Mouse (Mus musculus) lung, embryonic 14.5 days (tissue): Measurements from ENCODE around the gene Slc35e3. TPM values are rescaled to one million over a fixed set of nuclear protein-coding genes. Genes with fewer than 3 reads are reported as not detected.

Experiments used
- ATAC-seq: fragments of 200-750 bp; cut with Nextera tagmentation; 2 replicates; pipeline ENCODE4 v1.8.0; 2017; ENCODE audit warnings: mild to moderate bottlenecking, moderate TSS enrichment, moderate library complexity; ENCODE audit not compliant: insufficient read depth
- DNase-seq: peaks from one replicate; pipeline ENCODE4 v3.0.0-alpha.2; 2015
- H3K27ac ChIP-seq: fragments of 300-500 bp; sonication (generic); 2 replicates; pipeline ENCODE4 v1.5.1; 2014; ENCODE audit warnings: low read depth, mild to moderate bottlenecking, moderate library complexity
- H3K27me3 ChIP-seq: fragments of 300-500 bp; sonication (generic); 2 replicates; pipeline ENCODE4 v1.6.1; 2014; ENCODE audit warnings: low read length, control low read depth; ENCODE audit not compliant: insufficient read depth
- H3K36me3 ChIP-seq: fragments of 300-500 bp; sonication (generic); 2 replicates; pipeline ENCODE4 v1.6.1; 2014; ENCODE audit warnings: control low read depth; ENCODE audit not compliant: insufficient read depth
- H3K4me1 ChIP-seq: fragments of 300-500 bp; sonication (generic); 2 replicates; pipeline ENCODE4 v1.6.1; 2014; ENCODE audit warnings: antibody characterized with exemption, control low read depth; ENCODE audit not compliant: insufficient read depth
- H3K4me2 ChIP-seq: fragments of 300-500 bp; sonication (generic); 2 replicates; pipeline ENCODE4 v1.6.1; 2014; ENCODE audit warnings: mild to moderate bottlenecking
- H3K4me3 ChIP-seq: fragments of 300-500 bp; sonication (generic); 2 replicates; pipeline ENCODE4 v1.5.1; 2014; ENCODE audit warnings: low read depth, low read length
- H3K9ac ChIP-seq: fragments of 300-500 bp; sonication (generic); 2 replicates; pipeline ENCODE4 v1.6.1; 2014
- H3K9me3 ChIP-seq: fragments of 300-500 bp; sonication (generic); 2 replicates; pipeline ENCODE4 v1.6.1; 2016; ENCODE audit warnings: low read depth, low read length, control low read depth
- CTCF ChIP-seq: IDR thresholded peaks from 2 replicates; pipeline ENCODE4 v1.5.1; 2016; ENCODE audit warnings: antibody characterized with exemption, low read depth
- WGBS: fragments of 180-500 bp; shearing (Covaris S2); extraction: QIAGEN DNeasy Blood & Tissue Kit; methylation state at CpG from one replicate; pipeline ENCODE4 v1.1.7; 2014; 5-methylcytosine and 5-hydroxymethylcytosine counted together
- polyA plus RNA-seq: library from polyadenylated mRNA; unstranded; fragments of >200 nt; fragmentation: Nextera tagmentation; extraction: Ambion mirVana; gene quantifications from 2 replicates; pipeline ENCODE4 v1.2.1, GENCODE M21; 2014

Gene Slc35e3
- polyA plus RNA-seq, 1 experiment from 2014 or later = 16.7 TPM

DNA sequence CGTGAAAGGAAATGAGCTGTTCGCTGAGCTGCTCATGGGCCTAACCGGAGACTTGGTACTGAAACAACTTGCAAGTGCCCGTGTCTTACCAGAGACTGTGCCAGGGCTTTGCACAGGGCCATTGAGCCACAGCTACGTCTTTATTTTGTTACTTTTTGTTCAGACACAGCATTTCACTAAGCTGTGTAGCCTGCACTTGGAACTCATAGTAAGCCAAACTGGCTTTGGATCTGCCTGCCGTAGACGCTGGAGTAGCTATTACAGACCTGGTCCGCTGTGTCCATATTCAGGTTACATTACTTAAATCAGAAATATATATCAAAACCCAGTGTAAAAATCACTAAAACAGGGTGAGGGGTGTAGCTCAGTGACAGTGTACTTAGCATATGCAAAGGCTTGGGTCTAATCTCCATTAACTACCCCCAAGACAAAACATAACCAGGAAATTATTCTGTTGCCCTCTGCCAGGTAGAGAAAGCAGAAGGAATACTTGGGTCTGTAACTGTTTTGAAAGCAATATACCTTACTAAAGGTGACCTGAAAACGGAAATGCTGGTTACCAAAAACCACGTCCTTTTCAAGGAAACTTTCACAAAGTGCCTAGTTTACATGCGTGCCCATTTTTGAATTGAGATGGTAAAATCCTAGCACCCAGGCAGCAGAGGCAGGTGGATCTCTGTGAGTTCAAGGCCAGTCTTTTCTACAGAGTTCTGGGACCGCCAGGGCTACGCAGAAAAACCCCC, 60.1 kb downstream of the Slc35e3 start:
- H3K27ac ChIP-seq = no peak overlapping the region
- peaks cover 36% of the 10 kb centered on the region for H3K36me3 ChIP-seq
- no peak overlapping the region for H3K4me2 ChIP-seq
- no peaks in the 10 kb centered on the region for H3K9me3 ChIP-seq
- 90% methylated on average over 13 of the region's 13 CpGs for WGBS
- ATAC-seq (no peak), DNase-seq (no peak)
- H3K27me3 ChIP-seq = no peaks in the 10 kb centered on the region
- H3K9ac ChIP-seq = no peak overlapping the region
- H3K4me3 ChIP-seq = no peak overlapping the region
- TF ChIP-seq CTCF = no peak
- H3K4me1 ChIP-seq = no peaks in the 10 kb centered on the region

DNA sequence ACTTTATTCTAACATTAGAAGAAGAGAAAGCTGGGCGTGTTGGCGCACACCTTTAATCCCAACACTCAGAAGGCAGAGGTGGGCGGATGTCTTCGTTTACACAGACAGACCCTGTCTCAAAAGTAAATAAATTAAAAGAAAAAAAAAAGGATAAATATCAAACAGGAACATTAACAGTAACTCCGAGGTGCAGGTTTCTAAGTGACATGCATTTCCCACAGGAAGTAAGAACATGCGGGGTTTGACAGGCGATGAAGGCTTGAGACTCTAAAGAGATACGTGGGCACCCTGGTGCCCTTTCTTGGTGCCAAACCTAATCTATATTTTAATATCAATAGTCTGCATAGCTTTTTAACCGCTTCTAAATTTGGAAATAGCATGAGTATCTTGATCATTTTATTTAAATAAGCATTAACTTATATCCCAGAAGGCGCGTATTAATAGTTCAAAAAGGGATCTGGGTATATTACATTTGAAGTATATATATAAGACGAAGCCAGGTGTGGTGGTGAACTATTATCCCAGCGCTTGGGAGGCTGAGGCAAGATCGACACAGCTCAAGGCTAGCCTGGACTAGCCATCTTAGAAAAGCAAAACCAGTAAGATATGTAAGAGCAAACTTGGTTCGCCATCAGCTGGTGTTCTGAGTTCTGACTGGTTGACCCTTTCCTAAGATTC, 60.9 kb downstream of the Slc35e3 start:
- Histone ChIP-seq H3K4me1 (no peaks in the 10 kb centered on the region), H3K27ac (no peak overlapping the region), H3K4me3 (no peak overlapping the region), H3K9ac (no peak overlapping the region), H3K4me2 (no peak overlapping the region), H3K36me3 (peaks cover 29% of the 10 kb centered on the region), H3K9me3 (no peaks in the 10 kb centered on the region), H3K27me3 (no peaks in the 10 kb centered on the region)
- 86% methylated on average over 15 of the region's 15 CpGs for WGBS
- DNase-seq (no peak), ATAC-seq (no peak)
- no peak for TF ChIP-seq CTCF

DNA sequence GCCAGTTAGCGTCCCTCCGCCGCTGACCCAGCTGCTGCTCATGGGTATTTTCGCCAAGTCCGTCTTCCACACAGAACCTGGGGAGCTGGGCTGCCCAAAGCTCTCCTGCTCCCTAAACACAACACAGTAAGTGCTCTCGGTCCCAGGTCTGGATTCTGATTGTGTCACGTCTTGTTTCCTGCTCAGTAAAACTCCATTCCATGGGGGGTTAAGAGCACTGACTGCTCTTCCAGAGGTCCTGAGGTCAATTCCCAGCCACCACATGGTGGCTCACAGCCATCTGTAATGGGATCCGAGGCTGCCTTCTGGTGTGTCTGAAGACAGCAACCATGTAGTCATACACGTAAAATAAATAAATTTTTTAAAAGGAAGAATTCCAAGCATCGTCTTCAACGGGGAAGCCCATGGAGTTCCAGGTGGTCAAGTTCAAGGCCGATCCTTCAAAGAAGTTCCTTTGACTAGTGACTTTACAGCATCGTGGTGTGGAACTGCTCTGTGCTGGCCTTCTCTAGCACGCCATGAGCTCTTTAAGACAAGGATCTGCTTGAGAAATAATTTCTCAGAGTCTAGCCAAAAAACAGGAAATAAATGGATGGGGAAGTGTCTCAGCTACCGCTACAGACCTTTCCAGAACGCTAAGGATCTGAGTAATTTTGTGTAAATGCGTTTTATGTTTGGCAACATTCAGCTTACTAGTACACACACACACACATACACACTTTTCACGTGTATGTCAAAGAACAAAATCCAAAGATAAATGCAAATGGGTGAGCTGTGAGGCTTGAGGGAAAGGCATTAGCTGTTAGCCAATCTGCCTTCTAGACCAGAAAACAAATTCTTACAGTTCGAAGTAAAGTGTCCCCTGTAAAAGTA, 61.6 kb downstream of the Slc35e3 start:
- ATAC-seq (no peak), DNase-seq (no peak)
- H3K4me1 ChIP-seq = no peaks in the 10 kb centered on the region

DNA sequence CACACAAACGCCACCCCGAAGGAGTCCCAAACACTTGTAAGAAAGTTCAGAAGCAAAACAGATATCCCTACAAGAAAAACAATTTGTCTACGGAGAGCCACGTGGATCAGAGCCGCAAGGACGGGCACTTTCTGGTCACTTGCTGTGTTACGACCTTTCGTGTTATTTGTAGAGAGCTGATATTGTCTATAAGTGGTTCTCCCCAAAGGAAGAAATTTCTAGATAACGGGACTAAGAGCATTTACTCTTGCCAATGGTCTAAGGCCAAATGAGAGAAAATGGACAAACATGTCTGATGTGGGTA, 62.5 kb downstream of the Slc35e3 start:
- H3K36me3 ChIP-seq = peaks cover 14% of the 10 kb centered on the region

More for the DNA sequence above, 61.6 kb downstream of the Slc35e3 start:
- H3K27me3 ChIP-seq = no peaks in the 10 kb centered on the region
- no peaks in the 10 kb centered on the region for H3K9me3 ChIP-seq
- H3K36me3 ChIP-seq = peaks cover 22% of the 10 kb centered on the region
- no peak overlapping the region for H3K27ac ChIP-seq
- H3K4me2 ChIP-seq = no peak overlapping the region
- no peak for TF ChIP-seq CTCF
- no peak overlapping the region for H3K4me3 ChIP-seq
- no peak overlapping the region for H3K9ac ChIP-seq
- 82% methylated on average over 19 of the region's 19 CpGs for WGBS

More for the DNA sequence above, 62.5 kb downstream of the Slc35e3 start:
- Histone ChIP-seq H3K27me3 (no peaks in the 10 kb centered on the region), H3K9me3 (no peaks in the 10 kb centered on the region), H3K4me1 (no peaks in the 10 kb centered on the region), H3K4me2 (no peak overlapping the region), H3K9ac (no peak overlapping the region), H3K27ac (no peak overlapping the region), H3K4me3 (no peak overlapping the region)
- TF ChIP-seq CTCF = no peak
- no peak for DNase-seq
- no peak for ATAC-seq
- WGBS = 85% methylated on average over 9 of the region's 9 CpGs

Other genes with a start within 250 kb of the Slc35e3 start
- gene Cpm, start 116.9 kb downstream of the Slc35e3 start, polyA plus RNA-seq = 23.5 and 25.3 TPM in 2 replicates
- gene Mdm2, start 35.6 kb downstream of the Slc35e3 start, polyA plus RNA-seq = 49.1 and 50.5 TPM in 2 replicates
- gene Nup107, start 46.3 kb upstream of the Slc35e3 start, polyA plus RNA-seq = 96.3 and 96.6 TPM in 2 replicates
- 214 and 220 TPM in 2 replicates for gene Rap1b, start 99.7 kb upstream of the Slc35e3 start, polyA plus RNA-seq